Mouse (Mus musculus) bone marrow, adult 2 months (tissue): Measurements from ENCODE around the gene Ulk4.

Experiments
- CTCF ChIP-seq: fragments of 200-500 bp; IDR thresholded peaks from 2 replicates; pipeline ENCODE4 v1.5.1; 2011; ENCODE audit warnings: low read length, control low read depth; ENCODE audit not compliant: control insufficient read depth, insufficient read depth
- POLR2A ChIP-seq: fragments of 200-500 bp; IDR thresholded peaks from 2 replicates; pipeline ENCODE4 v1.6.1; 2011; ENCODE audit warnings: low read depth, mild to moderate bottlenecking, control low read depth, low read length, borderline replicate concordance; ENCODE audit not compliant: control insufficient read depth

GRCm38 (mm10) chr9:121101516-121101915, 175.5 kb downstream of the Ulk4 start:
- no peak for TF ChIP-seq POLR2A
- no peak for TF ChIP-seq CTCF
